Mouse (Mus musculus): ENCODE data around the gene Elk3.

Gene Elk3

DNA sequence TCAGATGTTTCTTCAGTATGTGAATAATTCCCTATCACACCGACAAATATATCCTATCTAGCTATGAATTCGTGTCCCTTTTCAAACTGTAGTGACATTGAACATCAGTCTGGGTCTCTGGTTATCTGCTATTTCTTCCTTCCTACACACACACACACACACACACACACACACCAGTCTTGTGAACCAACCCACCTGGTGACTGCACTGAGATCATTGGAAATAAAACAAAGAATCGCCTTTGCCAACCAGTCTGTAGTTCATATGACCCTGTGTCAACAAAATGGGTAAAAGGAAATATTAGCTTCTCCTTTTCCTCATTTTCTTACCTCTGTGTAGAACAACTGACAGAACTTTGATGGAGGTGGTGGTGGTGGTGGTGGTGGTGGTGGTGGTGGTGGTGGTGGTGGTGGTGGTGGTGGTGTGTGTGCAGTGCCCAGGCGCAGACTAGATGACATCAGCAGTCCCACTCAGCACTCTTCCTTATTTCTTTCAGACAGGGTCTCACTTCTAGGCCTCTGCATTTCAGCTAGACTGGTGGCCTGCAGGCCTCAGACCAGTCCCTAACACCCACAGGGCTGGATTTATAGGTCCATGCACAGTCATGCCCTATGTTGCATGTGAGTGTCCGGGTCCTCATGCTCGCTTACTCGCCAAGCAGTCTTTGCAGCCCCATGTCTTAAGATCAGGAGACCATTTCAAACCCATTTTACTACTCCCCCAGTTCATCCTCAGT, 64.6 kb downstream of the Elk3 start:
- CTCF ChIA-PET = interaction anchor here in 2 of 4 experiments (0.6 kb wide), 2 partner anchors 125 to 338 kb away, joined by 4 to 7 read pairs; no protein-coding TSS in a partner anchor
- POLR2A ChIA-PET = interaction anchor here in 1 of 4 experiments (1.2 to 1.5 kb wide), 2 partner anchors 9 to 57 kb away, joined by 4 to 5 read pairs; no protein-coding TSS in a partner anchor

DNA sequence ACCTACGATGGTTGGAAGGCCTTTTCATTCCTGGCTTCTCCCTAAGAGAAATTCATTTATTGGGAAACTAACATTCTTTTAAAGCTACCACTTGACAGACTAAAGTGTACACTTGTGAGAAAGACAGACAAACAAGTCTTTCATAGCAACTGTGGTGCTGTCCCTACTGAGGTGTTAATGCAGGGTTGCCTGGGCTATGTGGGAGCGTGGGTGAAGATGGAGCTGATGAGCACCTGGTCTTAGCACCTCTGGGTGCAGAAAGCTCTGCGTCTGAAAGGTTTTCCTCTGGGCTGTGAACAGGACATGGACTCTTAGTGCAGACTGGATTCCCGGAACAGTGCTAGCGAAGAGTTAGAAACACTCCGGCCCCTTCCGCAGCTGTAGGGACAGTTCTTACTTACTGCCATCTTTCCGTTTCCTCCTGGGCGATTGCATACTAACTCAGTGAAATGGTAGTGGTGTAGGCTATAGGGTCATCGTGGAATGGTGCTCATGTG, 66.7 kb downstream of the Elk3 start:
- ChIA-PET POLR2A (interaction anchor here in 2 of 4 experiments (0.5 to 2.3 kb wide), 3 partner anchors 18 to 524 kb away, joined by 4 to 6 read pairs (median 4); no protein-coding TSS in a partner anchor), CTCF (interaction anchor here in 1 of 4 experiments (0.6 kb wide), 1 partner anchor 312 kb away, joined by 3 read pairs; no protein-coding TSS in a partner anchor)

DNA sequence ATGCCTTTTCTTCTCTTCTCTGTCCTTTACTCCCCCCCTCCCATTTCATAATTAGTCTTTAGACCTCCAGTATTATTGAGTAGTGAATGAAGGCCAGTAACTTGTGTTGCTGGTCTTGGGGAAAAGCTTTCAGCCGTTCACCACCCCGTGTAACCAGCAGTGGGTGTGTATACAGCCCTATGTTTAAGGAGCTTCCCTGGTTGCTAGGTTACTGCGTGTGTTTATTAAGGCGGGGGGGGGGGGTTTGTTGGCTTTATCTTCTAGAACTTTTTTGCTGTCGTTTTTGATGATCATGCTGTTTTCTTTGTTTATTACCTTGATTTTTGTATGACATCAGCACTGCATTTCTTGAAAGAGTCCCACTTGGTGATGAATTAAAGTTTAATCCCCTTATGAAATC, 68.1 kb downstream of the Elk3 start:
- CTCF ChIA-PET = no interaction called here

DNA sequence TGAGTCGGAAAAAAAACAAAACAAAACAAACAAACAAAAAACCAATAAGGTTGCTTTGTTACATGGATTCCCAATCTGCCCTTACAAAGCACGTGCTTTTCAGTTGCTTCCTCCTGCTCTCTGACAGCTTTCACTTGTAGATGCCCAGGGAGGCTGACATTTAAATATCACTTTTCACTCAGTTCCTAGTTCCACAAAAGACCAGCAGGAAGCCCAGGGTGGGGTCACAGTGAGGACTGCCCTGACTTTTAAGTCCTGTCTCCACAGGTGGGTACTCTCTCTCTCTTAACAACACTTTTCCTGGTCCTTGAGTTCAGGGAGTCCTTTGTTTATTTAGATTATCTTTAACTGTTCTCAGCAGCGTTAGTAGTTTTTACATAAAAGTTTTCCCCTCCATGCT, 68.7 kb downstream of the Elk3 start:
- CTCF ChIA-PET = no interaction called here
- POLR2A ChIA-PET = interaction anchor here in 2 of 4 experiments (0.6 to 2.0 kb wide), 5 partner anchors 11 to 82 kb away, joined by 3 to 7 read pairs (median 3); partner anchors contain the start of gene Cdk17 (in 1 of the 2)

More for the DNA sequence above, 68.1 kb downstream of the Elk3 start:
- POLR2A ChIA-PET = interaction anchor here in 1 of 4 experiments (0.6 to 2.3 kb wide), 3 partner anchors 19 to 70 kb away, joined by 4 to 7 read pairs (median 6); no protein-coding TSS in a partner anchor

DNA sequence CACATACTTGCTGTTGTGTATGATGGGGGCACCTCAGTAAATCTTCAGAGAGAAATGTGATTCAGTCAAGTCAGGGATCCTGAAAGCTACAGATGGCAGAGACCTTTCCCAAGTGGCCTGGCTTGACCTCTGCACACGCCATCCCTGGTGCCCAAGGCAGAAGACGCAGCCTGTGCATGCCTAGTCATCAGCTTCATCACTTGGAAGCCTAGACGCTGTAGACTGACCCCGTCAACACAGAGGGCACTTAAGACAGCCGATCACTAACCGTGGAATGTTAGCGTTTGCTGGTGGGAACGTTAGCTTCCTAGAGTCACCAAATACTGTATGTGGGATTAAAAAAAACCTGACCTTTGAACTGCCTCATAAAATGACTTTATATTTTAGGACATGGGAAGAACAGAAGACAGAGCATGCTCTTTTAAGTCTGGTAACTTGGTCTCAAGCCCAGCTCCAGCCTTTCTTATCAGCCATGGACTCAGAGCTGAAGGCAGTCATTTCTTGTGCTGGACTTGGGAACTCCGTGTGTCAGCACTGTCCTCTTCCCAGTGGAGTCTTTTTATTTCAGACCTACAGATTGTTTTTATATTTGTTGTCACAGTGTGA, 71.6 kb downstream of the Elk3 start:
- POLR2A ChIA-PET = interaction anchor here in 1 of 4 experiments (0.8 to 1.4 kb wide), 5 partner anchors 10 to 69 kb away, joined by 3 to 5 read pairs (median 3); no protein-coding TSS in a partner anchor
- CTCF ChIA-PET = no interaction called here

DNA sequence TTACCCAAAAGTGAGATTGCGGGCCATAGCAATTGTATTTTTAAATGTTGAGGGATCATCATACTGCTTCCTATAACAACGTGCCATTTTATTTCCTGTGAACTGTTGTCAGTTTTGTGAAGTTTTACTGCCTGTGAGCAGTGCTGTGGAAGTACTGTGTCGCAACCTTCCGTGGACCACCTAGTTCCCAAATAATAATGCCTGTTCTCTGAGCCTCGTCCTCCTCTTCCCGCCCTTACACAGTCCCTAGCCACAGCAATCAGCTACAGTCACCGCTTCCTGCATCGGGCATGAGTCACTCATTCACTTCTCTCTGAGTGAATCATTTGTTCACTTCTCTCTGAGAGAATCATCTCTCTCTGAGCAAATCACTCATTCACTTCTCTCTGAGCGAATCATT, 76.2 kb downstream of the Elk3 start:
- ChIA-PET POLR2A (interaction anchor here in 1 of 4 experiments (0.6 kb wide), 1 partner anchor 16 kb away, joined by 6 read pairs; no protein-coding TSS in a partner anchor), CTCF (no interaction called here)

DNA sequence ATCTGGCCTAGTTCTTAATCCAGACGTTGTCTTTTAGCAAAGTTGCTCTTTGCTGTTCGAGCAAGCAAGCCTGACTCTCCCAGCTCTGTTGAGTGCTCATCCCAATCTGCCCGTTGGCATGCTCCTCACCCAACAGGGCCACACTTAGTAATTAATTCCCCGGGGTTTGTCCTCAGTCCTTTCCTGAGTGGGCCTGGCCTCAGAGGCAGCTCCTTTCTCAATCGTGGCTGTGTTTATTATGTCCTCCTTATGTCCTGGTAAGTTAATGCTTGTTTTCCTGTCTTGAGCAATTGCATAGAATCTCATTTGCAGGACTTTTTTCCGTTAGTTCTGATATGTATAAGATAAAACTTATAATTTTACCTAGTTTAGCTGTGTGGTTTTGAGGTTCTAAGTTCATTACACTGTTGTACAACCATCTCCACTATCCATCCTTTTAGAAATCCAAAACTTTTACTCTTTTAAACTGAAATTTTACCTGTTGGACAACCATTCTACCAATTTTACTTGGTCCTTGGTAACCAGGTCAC, 77.2 kb downstream of the Elk3 start:
- POLR2A ChIA-PET = no interaction called here
- CTCF ChIA-PET = interaction anchor here in 1 of 4 experiments (0.5 kb wide), 1 partner anchor 133 kb away, joined by 9 read pairs; no protein-coding TSS in a partner anchor

DNA sequence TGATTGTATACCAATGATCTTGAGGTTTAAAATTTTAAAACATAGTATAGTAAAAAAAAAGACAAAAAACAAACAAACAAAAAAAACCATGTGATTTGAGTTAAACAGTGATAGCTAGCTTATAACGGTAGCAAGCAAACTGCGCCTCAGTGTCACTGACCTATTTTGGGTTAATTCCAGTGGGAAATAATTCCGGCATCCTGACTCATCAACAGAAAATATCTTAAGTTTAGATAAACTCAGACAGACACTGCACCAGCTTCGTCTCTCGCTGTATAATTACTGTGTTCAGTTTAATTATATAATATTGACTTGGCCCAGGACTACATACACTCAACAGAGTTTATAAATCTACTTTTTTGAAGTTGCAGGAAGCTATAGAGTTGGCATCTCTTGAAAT, 79.0 kb downstream of the Elk3 start:
- CTCF ChIA-PET = no interaction called here
- POLR2A ChIA-PET = no interaction called here

DNA sequence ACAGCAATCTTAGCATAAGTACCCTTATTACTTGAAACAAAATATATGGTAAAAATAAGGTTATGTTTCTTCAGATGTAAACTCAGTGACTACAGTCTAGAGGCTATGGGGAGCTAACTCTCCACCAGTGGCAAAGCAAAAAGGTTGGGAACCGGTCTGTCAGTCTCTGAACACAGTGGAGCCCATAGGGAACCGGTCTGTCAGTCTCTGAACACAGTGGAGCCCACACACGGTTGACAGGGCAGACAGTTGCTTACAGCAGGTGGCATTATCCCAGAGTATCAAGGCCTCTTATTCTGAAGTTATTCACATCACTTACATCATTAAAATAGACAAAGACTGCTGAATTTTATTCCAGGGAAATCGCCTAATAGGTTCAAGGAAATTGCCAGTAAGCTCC, 79.4 kb downstream of the Elk3 start:
- CTCF ChIA-PET = interaction anchor here in 1 of 4 experiments (0.5 kb wide), 1 partner anchor 60 kb away, joined by 3 read pairs; no protein-coding TSS in a partner anchor
- POLR2A ChIA-PET = no interaction called here

DNA sequence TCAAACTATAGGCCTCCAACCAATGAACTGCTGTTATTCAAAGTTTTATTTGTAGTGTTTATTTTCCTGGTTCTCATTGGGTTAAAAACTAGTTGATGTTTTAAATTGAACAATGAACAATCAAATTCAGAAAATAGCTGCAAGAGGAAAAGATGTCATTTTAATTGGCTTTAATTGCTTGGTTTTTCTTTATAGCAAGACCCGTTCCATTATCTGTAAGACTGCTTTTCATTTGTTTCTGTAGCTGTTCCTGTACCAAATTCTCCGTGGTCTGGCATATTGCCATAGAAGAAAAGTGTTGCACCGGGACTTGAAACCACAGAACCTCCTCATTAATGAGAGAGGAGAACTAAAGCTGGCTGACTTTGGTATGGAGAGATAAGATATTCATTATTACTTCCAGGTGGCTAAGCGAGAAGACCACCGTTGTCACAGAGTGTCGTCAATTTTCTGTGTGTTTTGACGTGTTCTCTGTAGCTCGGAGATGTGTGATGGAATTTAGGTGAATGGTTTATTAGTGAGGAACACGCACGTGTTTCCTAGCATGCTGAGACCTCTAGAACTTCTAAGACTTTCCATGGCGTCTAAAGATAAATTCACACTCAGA, 82.4 kb downstream of the Elk3 start:
- CTCF ChIA-PET = interaction anchor here in 2 of 4 experiments (0.5 to 0.7 kb wide), 2 partner anchors 68 to 99 kb away, joined by 3 to 4 read pairs; no protein-coding TSS in a partner anchor
- POLR2A ChIA-PET = no interaction called here

DNA sequence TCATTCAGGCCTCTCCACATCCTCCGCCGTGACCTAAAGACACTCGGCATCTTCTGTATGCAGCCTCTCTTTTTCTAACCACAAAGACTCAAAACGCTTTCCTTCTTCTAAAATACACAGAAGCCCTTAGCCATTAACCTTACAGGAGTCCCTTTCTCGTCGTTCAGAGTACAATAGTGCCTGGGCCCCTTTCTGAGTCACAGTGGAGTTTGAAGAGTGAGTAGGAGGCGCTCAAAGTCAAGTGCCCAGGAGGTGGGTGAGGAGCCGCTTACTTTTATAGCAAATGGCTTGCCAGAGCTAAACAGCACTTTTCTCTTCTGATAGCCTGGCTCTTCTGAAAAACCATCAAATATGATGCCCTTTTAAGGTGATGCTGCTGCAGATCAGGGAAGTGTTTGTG, 83.0 kb downstream of the Elk3 start:
- ChIA-PET CTCF (interaction anchor here in 2 of 4 experiments (0.5 to 0.7 kb wide), 2 partner anchors 68 to 99 kb away, joined by 3 to 4 read pairs; no protein-coding TSS in a partner anchor), POLR2A (no interaction called here)

DNA sequence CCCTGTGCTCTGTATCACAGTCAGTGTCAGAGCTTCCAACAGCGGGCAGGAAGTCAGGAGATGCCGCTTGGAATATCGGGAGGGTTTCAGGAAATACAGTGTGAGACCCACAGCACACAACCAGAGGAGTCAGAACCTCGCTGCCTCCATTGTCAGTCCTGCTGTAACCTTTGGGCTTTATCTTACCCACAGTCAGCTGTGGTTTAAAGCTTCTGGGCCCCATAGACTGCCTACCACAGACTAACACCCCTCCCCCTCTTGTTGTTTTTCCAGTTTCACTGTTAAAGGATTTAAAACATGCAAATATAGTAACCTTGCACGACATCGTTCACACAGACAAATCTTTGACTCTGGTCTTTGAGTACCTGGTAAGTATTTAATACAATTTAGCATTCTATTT, 85.2 kb downstream of the Elk3 start:
- CTCF ChIA-PET = no interaction called here

DNA sequence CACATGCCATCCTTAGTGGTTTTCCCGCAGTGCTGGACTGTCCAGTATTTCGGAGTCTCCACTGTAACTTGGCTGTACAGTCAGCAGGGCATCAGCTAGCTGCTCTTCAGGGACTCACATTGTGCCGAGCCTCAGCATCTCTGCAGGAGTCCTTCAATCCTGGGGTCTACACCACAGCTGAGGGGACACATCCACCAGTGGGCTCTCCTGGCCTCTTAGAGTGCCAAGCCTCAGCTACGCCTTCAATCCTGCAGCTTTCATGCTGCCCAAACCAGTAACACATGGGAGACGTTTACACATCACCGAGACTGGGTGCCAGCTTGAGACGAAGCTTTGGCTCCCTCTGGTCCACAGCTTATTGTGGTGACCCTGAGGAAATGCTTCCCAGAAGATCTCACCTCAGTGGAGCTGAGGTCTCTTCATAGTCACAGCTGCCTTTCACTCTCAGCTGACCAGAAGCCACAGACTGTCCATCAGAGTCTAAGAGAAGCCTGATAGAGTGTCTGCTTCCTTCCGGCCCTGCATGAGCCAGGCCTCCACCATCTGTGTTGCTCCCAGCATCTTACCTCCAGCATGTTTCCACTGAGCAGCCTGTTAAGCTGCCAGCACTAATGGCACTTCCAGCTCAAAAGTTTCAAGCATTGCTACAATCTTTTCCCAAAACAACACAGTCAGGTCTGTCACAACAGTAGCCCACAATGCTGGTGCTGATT, 95.7 kb downstream of the Elk3 start:
- ChIA-PET POLR2A (interaction anchor here in 2 of 4 experiments (0.5 to 1.3 kb wide), 4 partner anchors 9 to 179 kb away, joined by 3 to 4 read pairs (median 4); no protein-coding TSS in a partner anchor), CTCF (interaction anchor here in 2 of 4 experiments (0.5 to 1.2 kb wide), 4 partner anchors 9 to 58 kb away, joined by 3 to 6 read pairs (median 4); partner anchors contain the start of gene Cdk17 (in 1 of the 2))

More for the DNA sequence above, 85.2 kb downstream of the Elk3 start:
- POLR2A ChIA-PET = interaction anchor here in 1 of 4 experiments (1.0 kb wide), 1 partner anchor 50 kb away, joined by 3 read pairs; no protein-coding TSS in a partner anchor

DNA sequence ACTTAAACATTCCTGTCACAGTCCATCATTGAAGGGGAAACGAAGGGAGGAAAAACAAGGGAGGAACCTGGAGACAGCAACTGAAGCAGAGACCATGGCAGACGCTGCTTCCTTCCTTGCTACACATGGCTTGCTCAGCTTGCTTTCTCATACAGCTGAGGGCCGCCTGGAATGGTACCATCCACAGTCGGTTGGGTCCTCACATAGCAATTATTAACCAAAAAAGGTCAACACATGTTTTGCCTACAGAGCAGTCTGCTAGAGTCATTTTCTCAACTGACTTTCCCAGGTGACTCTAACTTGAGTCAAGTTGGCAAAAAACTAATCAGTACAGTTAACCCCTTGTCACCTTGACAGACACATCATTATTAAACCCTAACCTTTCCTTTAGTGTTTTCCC, 96.7 kb downstream of the Elk3 start:
- CTCF ChIA-PET = interaction anchor here in 1 of 4 experiments (1.2 kb wide), 1 partner anchor 59 kb away, joined by 5 read pairs; no protein-coding TSS in a partner anchor
- POLR2A ChIA-PET = interaction anchor here in 2 of 4 experiments (1.2 to 2.3 kb wide), 5 partner anchors 8 to 49 kb away, joined by 4 to 7 read pairs (median 5); no protein-coding TSS in a partner anchor

DNA sequence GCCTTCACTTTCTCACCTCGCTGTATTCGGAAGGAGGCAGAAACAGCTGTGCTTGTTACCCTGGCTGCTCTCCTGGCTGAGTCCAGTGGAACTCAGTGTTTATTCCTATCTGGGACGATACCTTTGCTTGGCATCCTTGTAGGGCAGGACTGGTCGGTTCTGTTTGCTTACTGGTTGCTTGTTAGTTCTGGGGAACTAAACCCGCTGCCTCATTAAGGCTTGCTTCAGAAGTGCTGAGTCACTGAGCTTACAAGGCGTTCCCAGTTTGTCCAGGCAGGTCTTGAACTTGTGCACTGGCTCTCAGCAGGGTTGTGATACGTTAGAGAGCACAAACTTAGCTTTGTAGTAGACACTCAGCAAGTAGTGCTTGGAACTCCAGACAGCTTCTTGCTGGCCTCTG, 97.6 kb downstream of the Elk3 start:
- CTCF ChIA-PET = interaction anchor here in 1 of 4 experiments (1.0 kb wide), 1 partner anchor 153 kb away, joined by 3 read pairs; no protein-coding TSS in a partner anchor
- POLR2A ChIA-PET = interaction anchor here in 2 of 4 experiments (0.9 to 2.3 kb wide), 11 partner anchors 10 to 51 kb away, joined by 3 to 14 read pairs (median 5); no protein-coding TSS in a partner anchor

DNA sequence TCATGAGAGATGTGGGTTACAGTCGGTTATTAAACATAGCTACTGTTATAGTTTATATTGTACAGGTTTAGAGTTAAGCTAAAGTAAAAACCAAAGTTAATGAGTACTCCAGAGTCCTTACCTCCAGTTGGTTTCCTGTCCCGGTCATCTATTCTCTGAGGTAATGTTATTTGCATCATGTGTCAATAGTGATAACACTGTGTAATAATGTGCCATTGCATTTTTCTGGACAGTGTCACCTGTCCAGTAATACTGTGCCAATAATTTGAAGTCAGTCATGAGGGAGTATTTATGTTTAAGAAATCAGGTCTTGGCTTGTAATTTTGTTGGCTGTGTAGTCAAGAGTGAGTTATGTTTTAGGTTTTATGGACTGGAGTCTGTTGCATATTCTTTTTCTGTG, 98.2 kb downstream of the Elk3 start:
- ChIA-PET CTCF (interaction anchor here in 1 of 4 experiments (1.0 kb wide), 1 partner anchor 153 kb away, joined by 3 read pairs; no protein-coding TSS in a partner anchor), POLR2A (interaction anchor here in 2 of 4 experiments (1.0 to 2.3 kb wide), 8 partner anchors 10 to 41 kb away, joined by 3 to 14 read pairs (median 4); no protein-coding TSS in a partner anchor)

DNA sequence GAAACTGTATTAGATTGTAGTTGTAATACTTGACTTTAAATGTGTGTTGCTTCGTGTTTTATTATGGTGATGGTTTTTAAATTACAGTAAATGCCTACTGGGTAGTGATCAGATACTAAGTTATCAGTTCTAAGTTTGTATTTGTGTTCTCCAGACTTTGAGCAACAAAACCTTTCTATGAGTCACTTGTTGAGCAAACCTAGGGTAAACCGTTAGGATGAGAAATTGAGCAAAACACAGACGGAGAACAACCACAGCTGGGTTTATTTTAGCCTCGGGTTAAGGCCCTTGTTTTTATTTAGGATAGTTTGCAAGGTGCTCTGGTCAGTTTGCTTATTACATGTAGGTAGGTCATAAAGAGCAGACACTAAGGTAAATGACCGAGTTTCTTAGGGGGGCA, 103.8 kb downstream of the Elk3 start:
- POLR2A ChIA-PET = interaction anchor here in 3 of 4 experiments (0.6 to 1.4 kb wide), 5 partner anchors 8 to 72 kb away, joined by 3 read pairs; no protein-coding TSS in a partner anchor

More for the DNA sequence above, 103.8 kb downstream of the Elk3 start:
- CTCF ChIA-PET = interaction anchor here in 1 of 4 experiments (0.6 kb wide), 1 partner anchor 66 kb away, joined by 3 read pairs; no protein-coding TSS in a partner anchor

Measured in embryonic stem cell, embryonic (primary cell).